Mouse (Mus musculus) olfactory bulb, adult 2 months (tissue): ENCODE measurements around the gene 1810055G02Rik.

Experiments used
- CTCF ChIP-seq: fragments of 200-500 bp; IDR thresholded peaks from 2 replicates; pipeline ENCODE4 v1.5.1; 2012; ENCODE audit warnings: low read depth, mild to moderate bottlenecking, low read length, moderate library complexity; ENCODE audit not compliant: insufficient read depth
- POLR2A ChIP-seq: fragments of 200-500 bp; IDR thresholded peaks from 2 replicates; pipeline ENCODE4 v1.6.1; 2012; ENCODE audit warnings: mild to moderate bottlenecking, low read depth, low read length, moderate library complexity; ENCODE audit not compliant: insufficient read depth

GRCm38 (mm10) chr19:3673149-3673548 is 34.9 kb upstream of the 1810055G02Rik start:
- TF ChIP-seq CTCF (no peak), POLR2A (no peak)
